Mouse (Mus musculus) intestine, embryonic 16.5 days (tissue): ENCODE results near the gene Dad1. TPM values are rescaled to one million over a fixed set of nuclear protein-coding genes. Genes with fewer than 3 reads are reported as not detected.

Experiments
- ATAC-seq: fragments of 200-750 bp; cut with Nextera tagmentation; 2 replicates; pipeline ENCODE4 v1.8.0; 2017; ENCODE audit warnings: moderate TSS enrichment, moderate library complexity
- H3K27ac ChIP-seq: fragments of 300-500 bp; sonication (generic); 2 replicates; pipeline ENCODE4 v1.5.1; 2014; ENCODE audit warnings: mild to moderate bottlenecking, low read length
- H3K27me3 ChIP-seq: fragments of 300-500 bp; sonication (generic); replicated peaks from 2 replicates; pipeline ENCODE4 v1.6.1; 2014; ENCODE audit warnings: low read length, control low read depth, mixed read lengths; ENCODE audit not compliant: control insufficient read depth, insufficient read depth
- H3K36me3 ChIP-seq: fragments of 300-500 bp; sonication (generic); 2 replicates; pipeline ENCODE4 v1.6.1; 2014; ENCODE audit warnings: low read length, control low read depth; ENCODE audit not compliant: control insufficient read depth, insufficient read depth
- H3K4me1 ChIP-seq: fragments of 300-500 bp; sonication (generic); 2 replicates; pipeline ENCODE4 v1.6.1; 2014; ENCODE audit warnings: low read length, control low read depth, mixed read lengths; ENCODE audit not compliant: control insufficient read depth, insufficient read depth
- H3K4me2 ChIP-seq: fragments of 300-500 bp; sonication (generic); 2 replicates; pipeline ENCODE4 v1.6.1; 2014; ENCODE audit warnings: low read depth, low read length, control low read depth
- H3K4me3 ChIP-seq: fragments of 300-500 bp; sonication (generic); 2 replicates; pipeline ENCODE4 v1.5.1; 2014; ENCODE audit warnings: mild to moderate bottlenecking, low read length
- H3K9ac ChIP-seq: fragments of 300-500 bp; sonication (generic); 2 replicates; pipeline ENCODE4 v1.6.1; 2014; ENCODE audit warnings: low read depth, low read length
- H3K9me3 ChIP-seq: fragments of 300-500 bp; sonication (generic); 2 replicates; pipeline ENCODE4 v1.6.1; 2016; ENCODE audit warnings: low read length, control low read depth; ENCODE audit not compliant: control insufficient read depth
- WGBS: fragments of 180-500 bp; shearing (Covaris S2); extraction: QIAGEN DNeasy Blood & Tissue Kit; methylation state at CpG from one replicate; pipeline ENCODE4 v1.1.7; 2014; 5-methylcytosine and 5-hydroxymethylcytosine counted together
- polyA plus RNA-seq: library from polyadenylated mRNA; unstranded; fragments of >200 nt; fragmentation: Nextera tagmentation; extraction: Ambion mirVana; gene quantifications from 2 replicates; pipeline ENCODE4 v1.2.1, GENCODE M21; 2015

The Dad1 gene
- polyA plus RNA-seq, 1 experiment from 2014 or later, result 514 TPM

DNA sequence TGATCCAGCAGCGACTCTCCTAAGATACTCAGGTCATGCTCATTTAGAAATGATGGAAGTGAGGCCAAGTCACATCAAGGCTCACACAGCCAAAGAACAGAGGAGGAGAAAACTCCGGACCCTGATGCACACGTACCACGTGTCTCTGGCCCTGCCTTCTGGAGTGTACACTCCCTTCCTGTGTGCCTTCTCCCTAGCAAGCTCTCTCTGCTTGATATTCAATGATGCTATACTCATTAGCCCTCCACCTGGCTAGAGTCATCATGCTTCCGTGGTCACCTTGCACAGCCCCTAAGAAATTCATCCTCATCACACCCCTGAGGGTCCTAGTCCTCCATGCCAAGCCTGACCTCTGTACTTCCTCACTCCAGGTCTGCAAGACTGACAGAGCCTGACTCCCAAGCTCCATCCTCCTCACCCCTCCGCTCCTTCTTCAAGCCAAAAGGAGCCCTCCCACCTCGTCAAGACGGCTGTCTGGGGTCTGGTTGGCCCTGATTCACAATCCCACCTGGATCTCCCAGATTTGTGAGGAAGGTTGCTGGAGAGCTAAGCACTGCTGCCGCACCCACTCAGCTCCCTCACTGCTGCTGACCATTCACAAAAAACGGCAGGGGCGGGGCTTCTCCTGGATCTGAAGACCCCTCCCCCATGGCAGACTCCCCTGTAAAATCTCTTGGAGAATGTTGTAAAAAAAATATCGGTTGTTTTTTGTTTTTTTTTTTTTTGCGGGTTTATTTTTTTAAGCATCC is 30.4 kb downstream of the Dad1 start:
- Histone ChIP-seq H3K36me3 (no peaks in the 10 kb centered on the region), H3K9me3 (no peaks in the 10 kb centered on the region), H3K4me2 (no peak overlapping the region), H3K4me1 (peaks cover 24% of the 10 kb centered on the region), H3K9ac (no peak overlapping the region), H3K4me3 (no peak overlapping the region), H3K27ac (no peak overlapping the region), H3K27me3 (no peaks in the 10 kb centered on the region)
- 57% methylated on average over 13 of the region's 13 CpGs for WGBS
- ATAC-seq, result no peak

DNA sequence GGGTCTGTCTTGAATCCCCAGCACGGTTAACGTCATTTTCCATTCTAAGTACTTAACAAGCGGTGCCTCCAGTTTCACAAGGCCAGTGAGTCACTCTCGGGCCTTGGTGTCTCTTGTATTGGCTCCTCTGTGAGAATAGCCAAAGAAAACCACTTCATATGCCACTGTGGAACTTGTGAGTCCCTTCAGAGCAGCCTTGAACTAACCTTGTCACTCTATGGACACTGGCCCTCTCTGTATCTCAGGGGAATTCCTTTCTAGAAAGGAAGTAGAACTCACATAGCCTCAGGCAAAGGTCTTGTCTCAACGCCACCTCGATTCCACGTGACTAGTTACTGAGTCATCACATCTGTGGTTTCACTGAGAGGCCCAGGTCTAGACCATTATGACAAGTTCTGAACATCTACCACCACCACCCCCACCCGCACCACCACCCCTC is 31.6 kb downstream of the Dad1 start:
- Histone ChIP-seq H3K4me3 (no peak overlapping the region), H3K36me3 (no peaks in the 10 kb centered on the region), H3K27ac (peak overlapping the region; percentile 13; the same call in 1 of the 2 replicates), H3K9me3 (no peaks in the 10 kb centered on the region), H3K4me2 (no peak overlapping the region), H3K9ac (no peak overlapping the region), H3K27me3 (no peaks in the 10 kb centered on the region), H3K4me1 (peaks cover 17% of the 10 kb centered on the region)
- 81% methylated on average over 8 of the region's 8 CpGs for WGBS
- peak; percentile 19; the same call in 1 of the 2 replicates for ATAC-seq

DNA sequence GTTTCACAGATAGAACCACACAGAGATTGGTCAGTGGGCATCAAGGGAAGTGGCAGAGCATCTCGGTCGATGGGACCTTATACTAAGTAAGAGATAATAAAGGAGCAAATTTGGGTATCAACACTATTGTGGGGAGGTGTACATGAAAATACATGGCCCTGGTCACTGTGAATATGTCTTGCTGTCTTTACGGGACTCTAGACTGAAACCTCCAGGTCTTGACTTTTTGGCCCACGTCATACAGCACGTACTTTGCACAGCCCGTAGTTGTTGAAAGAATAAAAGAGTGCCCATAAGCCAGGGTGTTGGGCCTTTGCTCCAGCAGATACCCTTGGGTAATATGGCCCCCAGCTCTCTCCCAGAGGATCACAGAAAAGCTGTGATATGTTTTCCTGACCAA is 32.3 kb downstream of the Dad1 start:
- no peak for ATAC-seq
- H3K9me3 ChIP-seq, result no peaks in the 10 kb centered on the region
- H3K27ac ChIP-seq, result no peak overlapping the region
- no peaks in the 10 kb centered on the region for H3K36me3 ChIP-seq
- H3K27me3 ChIP-seq, result no peaks in the 10 kb centered on the region
- H3K9ac ChIP-seq, result no peak overlapping the region
- H3K4me2 ChIP-seq, result no peak overlapping the region
- peaks cover 12% of the 10 kb centered on the region; the same call in 1 of the 2 replicates for H3K4me1 ChIP-seq
- no peak overlapping the region for H3K4me3 ChIP-seq
- 97% methylated on average over 6 of the region's 6 CpGs for WGBS

DNA sequence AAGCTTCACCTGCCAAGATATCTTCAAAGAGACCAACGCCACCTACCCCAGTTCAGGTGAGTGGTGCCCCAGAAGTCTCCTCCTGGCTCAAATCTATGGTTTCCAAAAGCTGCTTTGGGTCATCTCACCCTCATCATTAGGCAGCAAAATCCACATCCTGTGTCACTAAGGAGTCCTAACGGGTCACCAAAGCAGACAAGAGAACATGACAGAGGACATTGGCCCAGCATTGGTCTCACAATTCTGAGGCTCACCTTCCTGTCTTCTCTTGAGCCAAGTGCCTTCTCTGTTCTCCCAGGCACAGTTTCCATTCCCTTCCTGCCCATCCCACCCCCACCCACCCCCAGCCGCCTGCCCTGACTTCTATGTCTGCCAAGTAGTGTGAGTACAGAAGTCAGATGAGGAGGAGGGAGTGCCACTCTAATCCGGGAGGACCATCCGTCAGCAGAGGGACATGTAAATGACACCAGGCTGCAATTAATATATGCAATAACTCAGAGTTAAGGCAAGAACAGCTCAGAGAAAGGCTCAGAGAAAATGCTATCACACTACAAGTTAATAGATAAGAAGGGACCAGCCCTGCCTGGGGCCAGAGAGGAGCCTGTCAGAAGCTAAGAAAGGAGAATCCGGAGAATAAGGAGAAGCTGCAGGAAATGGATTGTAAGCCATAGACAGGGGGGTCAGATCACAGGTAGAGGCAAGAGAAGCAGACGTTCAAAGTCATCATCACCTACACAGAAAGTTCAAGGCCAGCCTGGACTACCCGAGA is 33.0 kb downstream of the Dad1 start:
- no peaks in the 10 kb centered on the region for H3K36me3 ChIP-seq
- no peaks in the 10 kb centered on the region for H3K9me3 ChIP-seq
- WGBS, result 71% methylated on average over 8 of the region's 8 CpGs
- peaks cover 15% of the 10 kb centered on the region; the same call in 1 of the 2 replicates for H3K4me1 ChIP-seq
- H3K27ac ChIP-seq, result no peak overlapping the region
- no peak overlapping the region for H3K9ac ChIP-seq
- no peak overlapping the region for H3K4me3 ChIP-seq
- H3K4me2 ChIP-seq, result no peak overlapping the region
- no peak for ATAC-seq
- H3K27me3 ChIP-seq, result no peaks in the 10 kb centered on the region

DNA sequence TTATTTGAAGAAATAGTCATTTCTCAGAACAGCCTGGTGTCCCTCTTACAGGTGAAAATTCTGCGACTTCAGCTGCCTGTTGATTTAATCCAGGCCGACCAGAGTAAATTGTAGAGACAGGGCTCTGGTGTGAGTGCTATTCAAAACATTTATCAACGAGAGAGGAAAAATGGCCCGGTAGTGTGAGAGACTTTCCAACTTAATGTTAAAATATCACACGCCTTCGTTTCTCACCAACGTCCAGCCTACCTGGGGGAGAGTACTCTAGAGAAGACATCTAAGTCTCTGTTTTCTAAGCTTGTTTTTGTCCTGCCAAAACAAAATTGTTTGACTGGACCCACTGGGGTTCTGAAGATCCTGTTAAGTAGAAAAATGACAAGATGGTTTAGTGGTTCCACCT is 34.1 kb downstream of the Dad1 start:
- H3K4me2 ChIP-seq, result no peak overlapping the region
- no peaks in the 10 kb centered on the region for H3K9me3 ChIP-seq
- H3K4me3 ChIP-seq, result no peak overlapping the region
- no peak overlapping the region for H3K27ac ChIP-seq
- no peak for ATAC-seq
- WGBS, result 52% methylated on average over 7 of the region's 7 CpGs
- no peaks in the 10 kb centered on the region for H3K27me3 ChIP-seq
- peaks cover 14% of the 10 kb centered on the region; the same call in 1 of the 2 replicates for H3K4me1 ChIP-seq
- no peaks in the 10 kb centered on the region for H3K36me3 ChIP-seq
- H3K9ac ChIP-seq, result no peak overlapping the region

DNA sequence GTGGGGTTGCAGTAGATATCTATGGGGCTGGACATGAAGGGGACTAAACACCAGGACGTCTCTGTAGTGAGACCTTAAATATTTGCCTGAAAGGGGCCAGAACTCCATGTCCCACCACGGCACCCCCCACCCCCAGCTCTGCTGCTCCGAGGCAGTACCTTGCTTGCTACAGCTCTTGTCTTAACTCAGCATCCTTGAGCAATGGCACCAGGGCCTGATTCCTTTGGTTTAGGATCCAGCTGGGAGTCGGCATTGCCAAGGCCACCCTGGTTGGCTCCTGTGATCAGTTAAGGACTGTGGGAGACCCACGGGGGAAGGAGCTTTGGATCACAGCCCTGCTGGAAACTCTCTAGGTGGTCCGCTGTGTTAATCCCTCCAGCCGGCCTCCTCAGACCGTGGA is 34.6 kb downstream of the Dad1 start:
- H3K9ac ChIP-seq, result no peak overlapping the region
- WGBS, result 47% methylated on average over 8 of the region's 8 CpGs
- no peak for ATAC-seq
- no peak overlapping the region for H3K4me2 ChIP-seq
- no peaks in the 10 kb centered on the region for H3K9me3 ChIP-seq
- 0 out of 2 replicates have a peak, but pooled peaks cover 11% of the 10 kb centered on the region for H3K4me1 ChIP-seq
- H3K27ac ChIP-seq, result peak overlapping the region; percentile 21; the same call in 1 of the 2 replicates
- H3K4me3 ChIP-seq, result no peak overlapping the region
- H3K27me3 ChIP-seq, result no peaks in the 10 kb centered on the region
- H3K36me3 ChIP-seq, result no peaks in the 10 kb centered on the region

DNA sequence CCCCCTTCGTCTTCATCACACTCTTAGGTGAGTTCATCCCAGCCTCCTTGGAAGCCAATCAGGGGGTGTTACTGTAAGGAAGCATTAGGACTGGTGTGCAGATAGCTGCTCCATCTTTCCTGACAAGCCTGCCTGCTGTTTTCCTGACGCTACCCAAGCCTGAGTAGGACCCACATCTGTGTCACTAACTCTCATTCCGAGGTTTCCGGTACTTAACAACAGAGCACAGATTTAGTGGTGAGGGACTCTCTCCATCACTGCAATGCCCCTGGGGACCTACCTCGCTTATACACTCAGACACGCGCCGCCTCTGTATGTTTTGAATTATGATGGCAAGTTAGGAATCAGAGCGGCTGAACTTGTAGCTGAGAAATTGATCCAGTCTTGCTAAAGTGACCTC is 35.2 kb downstream of the Dad1 start:
- no peak for ATAC-seq
- H3K36me3 ChIP-seq, result no peaks in the 10 kb centered on the region
- 59% methylated on average over 9 of the region's 9 CpGs for WGBS
- no peak overlapping the region for H3K4me2 ChIP-seq
- H3K27me3 ChIP-seq, result no peaks in the 10 kb centered on the region
- no peak overlapping the region for H3K9ac ChIP-seq
- 0 out of 2 replicates have a peak, but pooled peaks cover 11% of the 10 kb centered on the region for H3K4me1 ChIP-seq
- no peaks in the 10 kb centered on the region for H3K9me3 ChIP-seq
- no peak overlapping the region for H3K27ac ChIP-seq
- H3K4me3 ChIP-seq, result no peak overlapping the region

DNA sequence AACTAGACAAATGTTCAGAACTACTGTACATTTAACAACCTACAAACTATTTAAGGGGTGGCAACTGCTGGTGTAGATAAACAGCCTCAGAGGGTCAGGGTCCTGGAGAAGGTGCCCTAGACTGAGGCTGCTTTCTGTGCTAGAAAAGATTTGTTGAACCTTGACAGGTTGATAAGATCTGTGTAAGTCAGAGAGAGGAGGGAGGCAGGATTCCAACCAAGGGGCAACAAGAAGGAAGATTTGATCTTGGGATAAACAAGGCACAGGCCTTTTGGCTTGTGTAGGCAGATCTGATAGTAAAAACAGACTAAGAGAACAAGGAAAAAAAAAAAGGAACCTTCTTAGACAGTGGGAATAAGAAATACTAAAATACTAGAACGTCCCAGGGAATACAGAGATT is 35.7 kb downstream of the Dad1 start:
- no peak overlapping the region for H3K4me3 ChIP-seq
- ATAC-seq, result no peak
- no peaks in the 10 kb centered on the region for H3K9me3 ChIP-seq
- H3K4me2 ChIP-seq, result no peak overlapping the region
- 0 out of 2 replicates have a peak, but pooled peaks cover 11% of the 10 kb centered on the region for H3K4me1 ChIP-seq
- no peaks in the 10 kb centered on the region for H3K27me3 ChIP-seq
- no peak overlapping the region for H3K27ac ChIP-seq
- no peak overlapping the region for H3K9ac ChIP-seq
- 43% methylated on average over 1 of the region's 1 CpGs for WGBS
- no peaks in the 10 kb centered on the region for H3K36me3 ChIP-seq

DNA sequence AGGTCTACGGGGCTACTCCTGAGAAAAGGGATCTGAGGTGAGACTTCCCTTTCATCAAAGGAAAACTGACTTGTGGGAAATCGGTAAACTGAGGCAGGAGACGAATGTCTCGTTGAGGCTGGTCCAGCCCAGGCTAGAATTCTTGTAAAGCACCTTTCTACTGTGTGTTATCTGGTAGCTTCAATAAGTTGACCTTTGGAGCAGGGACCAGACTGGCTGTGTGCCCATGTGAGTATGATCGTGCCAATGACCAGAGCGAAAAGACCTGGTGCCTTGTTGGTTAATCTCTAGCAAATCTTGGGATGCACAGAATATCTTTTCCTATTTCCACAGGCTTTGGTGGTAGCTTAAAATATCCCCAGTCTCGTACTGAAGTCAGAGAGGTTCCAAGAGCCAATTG is 37.8 kb downstream of the Dad1 start:
- H3K4me2 ChIP-seq, result no peak overlapping the region
- H3K36me3 ChIP-seq, result no peaks in the 10 kb centered on the region
- H3K9me3 ChIP-seq, result no peaks in the 10 kb centered on the region
- WGBS, result 88% methylated on average over 7 of the region's 7 CpGs
- H3K27ac ChIP-seq, result no peak overlapping the region
- H3K4me1 ChIP-seq, result 0 out of 2 replicates have a peak, but pooled peaks cover 11% of the 10 kb centered on the region
- ATAC-seq, result no peak
- no peak overlapping the region for H3K4me3 ChIP-seq
- H3K27me3 ChIP-seq, result no peaks in the 10 kb centered on the region
- no peak overlapping the region for H3K9ac ChIP-seq
